Mouse (Mus musculus) embryonic fibroblast, embryonic 13.5 days (primary cell): ENCODE measurements around the gene Urad. TPM values are rescaled to one million over a fixed set of nuclear protein-coding genes. Genes with fewer than 3 reads are reported as not detected.

Source experiments
- H3K27ac ChIP-seq: 2 replicates; pipeline ENCODE4 v1.5.1; 2012; ENCODE audit warnings: low read length, control low read depth, inconsistent platforms; ENCODE audit not compliant: insufficient read depth
- H3K4me1 ChIP-seq: 2 replicates; pipeline ENCODE4 v1.6.1; 2011; ENCODE audit warnings: low read length; ENCODE audit not compliant: control insufficient read depth, insufficient read depth
- H3K4me3 ChIP-seq: 2 replicates; pipeline ENCODE4 v1.5.1; 2011; ENCODE audit warnings: mild to moderate bottlenecking, control low read depth, low read length; ENCODE audit not compliant: insufficient read depth
- CTCF ChIP-seq: IDR thresholded peaks from 2 replicates; pipeline ENCODE4 v1.5.1; 2011; ENCODE audit warnings: mild to moderate bottlenecking, control low read depth, low read length, moderate library complexity, borderline replicate concordance; ENCODE audit not compliant: insufficient read depth
- POLR2A ChIP-seq: IDR thresholded peaks from 2 replicates; pipeline ENCODE4 v1.6.1; 2011; ENCODE audit warnings: low read depth, mild to moderate bottlenecking, control low read depth, low read length, moderate library complexity
- polyA plus RNA-seq: library from polyadenylated mRNA; stranded (reverse); fragments of >200 nt; gene quantifications from 2 replicates; pipeline ENCODE4 v1.2.4, GENCODE M21; 2011; ENCODE audit warnings: low read depth; ENCODE audit not compliant: missing spikeins, insufficient read length

The Urad gene
- polyA plus RNA-seq, 1 experiment: not detected

DNA sequence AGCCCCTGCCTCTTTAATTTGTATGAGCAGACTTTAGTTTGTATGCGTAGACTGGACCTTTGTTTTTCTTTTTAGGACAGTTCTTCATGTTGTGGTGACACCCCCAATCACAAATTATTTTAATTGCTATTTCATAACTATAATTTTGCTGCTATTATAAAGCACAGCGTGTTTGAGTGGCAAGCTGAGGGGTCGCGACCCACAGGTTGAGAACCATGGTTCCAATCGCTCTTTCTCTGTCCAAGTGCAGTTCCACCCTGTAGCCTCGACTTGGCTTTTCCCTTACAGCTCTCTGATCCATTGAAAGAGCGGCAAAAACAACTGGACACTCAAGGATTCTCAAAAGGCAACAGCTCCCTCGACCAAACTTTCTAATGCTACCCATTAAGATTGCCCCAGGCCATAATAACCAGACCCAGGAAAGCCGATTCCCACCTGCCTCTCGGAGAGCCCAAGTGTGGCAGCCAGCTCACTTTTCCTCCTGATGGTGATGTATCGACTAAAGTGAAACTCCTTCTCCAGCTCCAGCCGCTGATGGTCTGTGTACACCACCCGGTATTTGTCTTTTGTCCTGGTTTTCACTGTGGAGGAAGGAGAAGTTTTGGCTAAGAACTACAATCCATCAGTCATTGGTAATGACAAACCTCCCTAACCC lies 19.4 kb downstream of the Urad start:
- H3K4me3 ChIP-seq: no peak overlapping the region
- H3K4me1 ChIP-seq: no peaks in the 10 kb centered on the region
- TF ChIP-seq POLR2A: no peak
- H3K27ac ChIP-seq: no peak overlapping the region

DNA sequence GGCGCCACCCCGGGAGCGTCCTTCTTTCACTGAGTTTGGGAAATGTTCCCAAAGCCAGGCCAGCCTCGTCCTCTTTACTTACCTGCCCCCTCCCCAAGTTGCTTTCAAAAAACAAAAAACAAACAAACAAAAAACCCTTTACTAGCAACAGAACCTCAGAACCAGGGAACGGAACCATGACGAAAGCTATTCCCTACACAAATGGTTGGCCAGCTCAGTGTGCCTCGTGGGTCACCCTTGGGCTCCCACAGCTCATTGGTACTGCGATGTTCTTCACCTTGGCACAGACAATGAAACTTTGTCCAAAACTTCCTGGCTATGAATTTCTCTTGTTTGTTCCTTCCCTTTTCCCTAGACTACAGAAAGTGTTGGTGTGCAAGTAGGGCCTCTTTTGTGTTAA lies 20.1 kb downstream of the Urad start:
- Histone ChIP-seq H3K4me3 (no peak overlapping the region), H3K27ac (no peak overlapping the region), H3K4me1 (no peaks in the 10 kb centered on the region)
- TF ChIP-seq CTCF: no peak
- no peak for TF ChIP-seq POLR2A

DNA sequence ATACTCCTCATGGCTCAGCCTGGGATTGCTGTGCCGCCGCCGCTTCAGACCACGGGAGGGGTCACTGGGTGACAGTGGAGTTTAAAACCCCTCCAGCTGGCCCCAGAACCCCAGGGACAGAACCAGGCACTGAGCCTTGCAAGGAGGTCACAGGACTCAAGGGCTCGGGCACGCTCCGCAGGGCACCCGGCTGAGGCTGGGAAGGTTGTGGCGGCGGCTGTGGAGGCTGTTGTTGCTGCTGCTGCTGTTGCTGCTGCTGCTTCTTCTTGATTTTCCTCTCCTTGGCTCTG lies 20.5 kb downstream of the Urad start:
- Histone ChIP-seq H3K4me3 (no peak overlapping the region), H3K4me1 (no peaks in the 10 kb centered on the region), H3K27ac (no peak overlapping the region)
- TF ChIP-seq POLR2A (no peak), CTCF (no peak)

DNA sequence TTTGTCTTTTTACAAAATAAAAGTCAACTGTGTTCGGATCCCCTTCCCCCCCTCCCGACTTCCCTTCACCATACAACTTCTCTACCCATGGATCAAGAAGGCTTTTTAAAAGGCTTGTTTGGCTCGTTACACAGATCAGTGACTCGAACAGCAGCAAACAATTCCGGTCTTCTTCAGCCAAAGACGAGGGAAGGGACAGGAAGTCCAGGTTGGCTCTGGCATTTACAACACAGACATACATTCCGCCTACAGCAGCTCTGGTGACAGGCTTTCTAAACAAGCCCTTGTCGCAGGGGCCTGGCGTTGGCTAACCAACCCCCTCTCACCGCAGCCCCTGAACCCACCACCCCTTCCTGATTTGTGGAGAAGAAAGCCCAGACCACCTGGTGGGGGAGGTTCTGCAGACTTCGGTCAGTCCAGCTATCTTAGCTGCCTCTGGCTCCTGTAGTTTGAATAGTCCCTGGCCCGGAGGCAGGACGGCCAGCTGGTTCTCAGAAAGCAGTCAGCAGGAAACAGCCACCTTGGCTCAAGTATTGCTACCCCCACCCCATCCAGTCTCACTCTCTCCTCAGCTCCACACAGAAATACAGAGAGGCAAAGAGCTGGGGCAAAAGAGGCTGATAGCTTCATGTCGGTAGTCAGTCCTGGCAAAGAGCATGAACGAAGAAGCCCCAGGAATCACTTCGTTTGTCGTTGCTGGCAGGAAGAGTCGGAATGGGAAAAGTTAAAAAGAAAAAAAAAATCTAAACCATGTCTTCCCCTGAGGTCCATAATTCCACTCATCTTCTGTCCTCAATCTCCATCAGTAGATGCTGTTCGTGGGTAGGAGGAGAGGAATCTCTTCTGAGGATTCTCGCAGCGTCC lies 21.1 kb downstream of the Urad start:
- H3K4me1 ChIP-seq: no peaks in the 10 kb centered on the region
- TF ChIP-seq POLR2A (no peak), CTCF (no peak)
- H3K27ac ChIP-seq: no peak overlapping the region
- H3K4me3 ChIP-seq: no peak overlapping the region

DNA sequence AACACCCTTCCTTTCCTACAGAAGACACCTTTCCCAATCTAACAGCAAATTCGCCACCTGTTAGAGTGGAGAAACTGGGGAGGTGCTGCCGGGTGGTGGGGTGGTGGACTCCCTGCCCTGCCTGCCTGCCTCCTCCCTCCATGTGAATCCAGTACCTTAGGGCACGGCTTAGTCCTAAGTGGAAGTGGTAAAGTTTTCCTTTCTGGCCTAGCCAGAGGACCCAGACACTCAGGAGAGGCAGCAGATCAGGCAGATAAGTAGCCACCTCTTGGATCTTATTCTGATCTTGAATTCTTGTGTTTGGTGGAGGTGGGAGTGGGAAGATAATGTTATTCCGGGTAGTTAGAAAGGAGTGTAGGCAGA lies 22.3 kb downstream of the Urad start:
- no peak for TF ChIP-seq POLR2A
- TF ChIP-seq CTCF: no peak
- Histone ChIP-seq H3K4me3 (no peak overlapping the region), H3K4me1 (no peaks in the 10 kb centered on the region), H3K27ac (no peak overlapping the region)

DNA sequence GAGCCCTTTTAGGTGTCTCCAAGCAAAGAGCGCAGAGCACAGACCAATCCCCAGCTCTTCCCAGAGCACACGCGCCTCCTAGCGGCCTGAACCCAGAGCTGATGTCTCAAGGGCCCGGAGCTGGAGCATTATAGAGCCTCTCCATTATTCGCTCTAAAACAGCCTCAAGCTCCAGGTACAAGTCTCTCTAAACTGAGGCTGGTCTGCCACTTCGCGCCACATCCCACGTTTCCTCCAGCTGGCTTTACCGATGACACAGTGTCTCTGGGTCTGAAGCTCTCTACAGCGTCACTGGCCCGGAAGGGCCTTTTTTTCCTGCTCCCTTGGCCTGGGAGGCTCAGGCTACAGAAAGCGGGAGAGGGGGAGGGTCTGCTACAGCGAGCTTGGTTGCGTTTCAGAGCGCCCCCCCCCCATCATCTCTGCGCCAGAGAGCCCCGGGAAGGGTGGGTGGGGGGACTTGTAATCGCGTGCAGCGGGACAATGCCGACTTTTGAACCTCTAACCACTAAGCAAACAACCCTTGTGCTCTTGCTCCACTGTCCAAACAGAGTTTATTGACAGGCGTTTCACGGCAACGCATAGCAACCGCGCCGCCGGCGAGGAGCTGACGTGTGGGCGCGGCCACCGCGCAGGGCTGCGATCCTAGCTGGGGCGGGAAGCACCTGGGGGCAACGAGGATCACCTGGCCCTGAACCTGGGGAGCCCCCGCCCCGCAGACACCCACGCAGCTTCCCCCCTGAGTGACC lies 22.8 kb downstream of the Urad start:
- H3K4me3 ChIP-seq: no peak overlapping the region
- TF ChIP-seq CTCF (peak; percentile 68), POLR2A (no peak)
- no peaks in the 10 kb centered on the region for H3K4me1 ChIP-seq
- no peak overlapping the region for H3K27ac ChIP-seq

DNA sequence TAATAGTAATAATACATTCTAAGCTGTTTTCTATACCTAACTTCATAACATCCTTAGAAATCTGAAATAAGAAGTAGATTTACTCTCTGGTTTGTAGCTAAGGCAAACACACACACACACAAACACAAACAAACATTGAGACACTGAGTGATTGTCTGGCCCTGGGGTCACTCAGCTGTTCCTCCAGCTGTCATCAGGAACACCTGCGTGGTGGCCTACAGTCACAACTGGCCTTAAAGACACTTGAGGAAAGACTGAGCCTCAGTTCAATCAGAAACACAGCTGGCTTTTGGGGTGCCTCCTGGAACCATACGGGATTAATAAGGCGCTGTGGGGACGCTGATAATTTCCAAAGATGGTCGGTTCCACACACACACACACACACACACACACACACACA lies 25.0 kb downstream of the Urad start:
- H3K4me1 ChIP-seq: peaks cover 5% of the 10 kb centered on the region; the same call in 1 of the 2 replicates
- TF ChIP-seq CTCF (no peak), POLR2A (no peak)
- H3K27ac ChIP-seq: no peak overlapping the region
- no peak overlapping the region for H3K4me3 ChIP-seq

DNA sequence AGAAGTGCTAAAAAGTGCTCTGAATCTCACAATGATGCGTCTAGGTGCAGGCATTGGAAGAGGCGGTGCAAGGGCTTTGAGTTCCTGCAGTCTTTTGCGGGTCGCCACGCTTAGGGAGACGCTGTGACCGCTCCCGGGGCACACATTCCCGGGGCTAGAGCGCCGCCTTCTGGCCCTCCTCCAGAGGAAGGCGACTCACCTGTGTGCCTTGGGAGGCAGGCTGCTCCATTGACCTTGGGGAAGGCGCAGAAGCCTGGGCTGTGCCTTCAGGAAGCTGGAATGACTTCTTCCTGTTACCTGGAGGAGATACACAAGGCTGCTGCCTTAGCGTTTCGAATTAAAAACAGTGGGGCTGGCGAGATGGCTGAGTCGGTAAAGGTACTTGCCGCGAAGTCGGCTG lies 28.1 kb downstream of the Urad start:
- H3K4me3 ChIP-seq: no peak overlapping the region
- H3K4me1 ChIP-seq: peaks cover 5% of the 10 kb centered on the region; the same call in 1 of the 2 replicates
- H3K27ac ChIP-seq: no peak overlapping the region
- TF ChIP-seq POLR2A: no peak
- peak; percentile 13; the same call in 1 of the 2 replicates for TF ChIP-seq CTCF

DNA sequence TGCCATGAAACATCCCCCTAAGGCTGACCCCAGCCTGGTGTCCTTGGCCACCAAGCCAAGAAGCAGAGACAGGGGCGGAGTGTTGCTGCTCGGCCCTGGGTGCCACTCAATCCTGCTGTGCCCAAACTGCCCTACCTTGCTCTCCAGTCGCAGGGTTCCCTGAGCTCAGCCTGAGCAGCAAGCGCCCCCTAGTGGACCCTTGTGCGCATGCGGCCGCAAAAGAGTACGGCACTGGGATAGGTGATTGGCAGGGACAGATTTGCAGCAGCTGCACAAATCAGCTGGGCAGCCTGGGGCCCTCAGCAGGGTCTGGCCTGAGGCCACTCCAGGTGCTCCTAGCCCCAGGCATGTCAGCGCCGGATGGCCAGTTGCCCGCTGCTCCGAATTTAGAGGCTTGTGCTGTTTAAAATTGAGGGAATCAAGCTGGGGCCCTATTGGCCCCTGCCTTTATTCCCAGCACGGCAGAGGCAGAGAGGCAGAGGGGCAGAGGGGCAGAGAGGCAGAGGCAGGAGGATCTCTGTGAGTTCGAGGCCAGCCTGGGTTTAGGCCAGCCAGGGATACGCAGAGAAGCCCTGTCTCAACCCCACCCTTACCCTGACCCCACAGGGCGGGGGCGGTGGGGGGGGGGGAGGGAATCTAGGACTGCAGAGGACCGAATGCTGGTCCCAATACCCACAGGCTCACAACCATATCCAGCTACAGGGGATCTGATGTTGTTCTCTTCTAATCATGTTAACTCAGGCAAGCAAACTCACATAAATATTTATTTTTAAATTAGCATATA lies 28.9 kb downstream of the Urad start:
- peaks cover 5% of the 10 kb centered on the region; the same call in 1 of the 2 replicates for H3K4me1 ChIP-seq
- no peak overlapping the region for H3K4me3 ChIP-seq
- TF ChIP-seq CTCF (peak; percentile 78), POLR2A (no peak)
- H3K27ac ChIP-seq: no peak overlapping the region
